Mouse (Mus musculus) spleen, postnatal 36 days (tissue): ENCODE data around the gene Cpne7.

Experiments
- DNase-seq, 2 experiments: peaks; one replicate each; pipeline ENCODE4 v3.0.0; 2022; ENCODE audit warnings: low spot score in 2 of 2, mixed read lengths in 1 of 2

The Cpne7 gene

GRCm38 (mm10) chr8:123181391-123181790 lies 64.2 kb downstream of the Cpne7 start:
- no peak for DNase-seq
